Mouse (Mus musculus) hindbrain, embryonic 12.5 days (tissue): ENCODE data around the gene Hcrt. TPM values are rescaled to one million over a fixed set of nuclear protein-coding genes. Genes with fewer than 3 reads are reported as not detected.

Experiments
- ATAC-seq: fragments of 200-750 bp; cut with Nextera tagmentation; 2 replicates; pipeline ENCODE4 v1.8.0; 2017; ENCODE audit warnings: moderate TSS enrichment; ENCODE audit not compliant: low FRiP score
- H3K27ac ChIP-seq: fragments of 300-500 bp; sonication (generic); 2 replicates; pipeline ENCODE4 v1.5.1; 2016; ENCODE audit warnings: mild to moderate bottlenecking
- H3K27me3 ChIP-seq: fragments of 300-500 bp; sonication (generic); 2 replicates; pipeline ENCODE4 v1.6.1; 2016; ENCODE audit warnings: mild to moderate bottlenecking
- H3K36me3 ChIP-seq: fragments of 300-500 bp; sonication (generic); 2 replicates; pipeline ENCODE4 v1.6.1; 2016; ENCODE audit warnings: mild to moderate bottlenecking
- H3K4me1 ChIP-seq: fragments of 300-500 bp; sonication (generic); 2 replicates; pipeline ENCODE4 v1.6.1; 2016
- H3K4me2 ChIP-seq: fragments of 300-500 bp; sonication (generic); replicated peaks from 2 replicates; pipeline ENCODE4 v1.6.1; 2016; ENCODE audit warnings: mild to moderate bottlenecking
- H3K4me3 ChIP-seq: fragments of 300-500 bp; sonication (generic); 2 replicates; pipeline ENCODE4 v1.5.1; 2016; ENCODE audit warnings: mild to moderate bottlenecking
- H3K9ac ChIP-seq: fragments of 300-500 bp; sonication (generic); 2 replicates; pipeline ENCODE4 v1.6.1; 2016; ENCODE audit warnings: mild to moderate bottlenecking, moderate library complexity
- H3K9me3 ChIP-seq: fragments of 300-500 bp; sonication (generic); replicated peaks from 2 replicates; pipeline ENCODE4 v1.6.1; 2016; ENCODE audit warnings: mild to moderate bottlenecking
- WGBS: fragments of 180-500 bp; shearing (Covaris S2); methylation state at CpG from one replicate; pipeline ENCODE4 v1.1.7; 2016; 5-methylcytosine and 5-hydroxymethylcytosine counted together
- polyA plus RNA-seq: library from polyadenylated mRNA; unstranded; fragments of >200 nt; fragmentation: Nextera tagmentation; extraction: Ambion mirVana; gene quantifications from 2 replicates; pipeline ENCODE4 v1.2.1, GENCODE M21; 2016

Gene Hcrt
- polyA plus RNA-seq, 1 experiment from 2014 or later = not detected

DNA sequence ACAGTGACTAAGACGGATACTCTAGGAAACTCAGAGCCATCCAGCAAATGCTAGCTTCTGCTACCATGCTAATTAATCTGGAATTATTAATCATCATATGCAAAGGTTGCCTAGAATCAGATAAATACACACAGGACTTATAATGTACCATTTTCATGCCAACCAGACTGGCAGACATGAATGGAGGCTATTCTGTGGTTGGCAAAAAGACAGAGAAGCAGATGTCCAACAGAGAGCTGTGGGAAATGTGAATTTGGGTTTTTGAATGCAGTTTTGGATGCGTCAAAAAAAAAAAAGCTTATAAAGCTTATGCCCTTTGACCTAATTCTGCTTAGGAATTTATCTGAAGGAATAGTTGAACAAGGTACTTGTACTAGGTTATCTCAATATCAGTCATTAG is 23.0 kb upstream of the Hcrt start:
- WGBS = 94% methylated on average over 2 of the region's 2 CpGs
- Histone ChIP-seq H3K4me3 (no peak overlapping the region), H3K4me2 (no peak overlapping the region), H3K27ac (no peak overlapping the region), H3K36me3 (peaks cover 33% of the 10 kb centered on the region), H3K4me1 (0 out of 2 replicates have a peak, but pooled peaks cover 2% of the 10 kb centered on the region), H3K9me3 (no peaks in the 10 kb centered on the region), H3K27me3 (no peaks in the 10 kb centered on the region), H3K9ac (no peak overlapping the region)
- no peak for ATAC-seq

DNA sequence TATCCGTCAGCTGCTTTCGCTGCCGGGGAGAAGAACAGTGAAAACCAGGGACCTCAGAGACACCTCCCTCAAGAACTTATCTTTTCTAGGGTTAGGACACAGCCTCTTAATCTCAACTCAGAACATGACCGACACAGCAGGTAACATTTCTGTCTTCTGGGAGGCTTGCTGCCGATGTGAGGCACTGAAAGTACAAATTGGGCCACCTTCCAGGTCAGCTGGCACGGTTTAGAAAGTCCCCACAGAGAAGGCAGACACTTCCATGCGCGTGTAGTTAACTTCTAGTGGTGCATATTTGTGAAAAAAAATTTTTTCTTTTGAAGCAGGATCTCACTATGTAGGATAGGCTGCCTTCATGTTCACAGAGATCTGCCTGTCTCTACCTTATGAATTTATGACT is 21.6 kb upstream of the Hcrt start:
- no peak overlapping the region for H3K4me3 ChIP-seq
- H3K27me3 ChIP-seq = no peaks in the 10 kb centered on the region
- H3K9me3 ChIP-seq = no peaks in the 10 kb centered on the region
- no peak overlapping the region for H3K27ac ChIP-seq
- no peak for ATAC-seq
- peaks cover 33% of the 10 kb centered on the region for H3K36me3 ChIP-seq
- H3K4me2 ChIP-seq = no peak overlapping the region
- WGBS = 86% methylated on average over 8 of the region's 8 CpGs
- H3K4me1 ChIP-seq = 0 out of 2 replicates have a peak, but pooled peaks cover 2% of the 10 kb centered on the region
- no peak overlapping the region for H3K9ac ChIP-seq

DNA sequence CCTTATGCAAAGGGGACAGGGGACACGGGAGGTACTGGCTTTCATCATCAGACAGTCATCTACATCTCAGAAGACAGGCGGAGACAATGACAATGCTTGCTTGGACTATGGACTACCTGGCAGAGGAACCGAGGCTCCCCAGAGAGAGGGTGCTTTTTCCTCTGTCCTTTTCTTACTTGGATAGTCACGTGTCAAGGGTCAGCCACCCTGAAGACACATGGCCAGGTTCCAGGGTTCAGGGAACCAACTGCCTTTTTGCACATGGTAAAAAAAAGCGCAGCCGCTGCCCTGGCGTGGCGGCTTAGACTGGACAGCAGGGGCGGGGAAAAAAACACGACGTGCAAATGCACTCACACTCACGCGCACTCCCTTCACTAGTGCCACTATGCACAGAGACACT is 19.8 kb upstream of the Hcrt start:
- 86% methylated on average over 13 of the region's 13 CpGs for WGBS
- ATAC-seq = no peak
- peaks cover 29% of the 10 kb centered on the region for H3K36me3 ChIP-seq

DNA sequence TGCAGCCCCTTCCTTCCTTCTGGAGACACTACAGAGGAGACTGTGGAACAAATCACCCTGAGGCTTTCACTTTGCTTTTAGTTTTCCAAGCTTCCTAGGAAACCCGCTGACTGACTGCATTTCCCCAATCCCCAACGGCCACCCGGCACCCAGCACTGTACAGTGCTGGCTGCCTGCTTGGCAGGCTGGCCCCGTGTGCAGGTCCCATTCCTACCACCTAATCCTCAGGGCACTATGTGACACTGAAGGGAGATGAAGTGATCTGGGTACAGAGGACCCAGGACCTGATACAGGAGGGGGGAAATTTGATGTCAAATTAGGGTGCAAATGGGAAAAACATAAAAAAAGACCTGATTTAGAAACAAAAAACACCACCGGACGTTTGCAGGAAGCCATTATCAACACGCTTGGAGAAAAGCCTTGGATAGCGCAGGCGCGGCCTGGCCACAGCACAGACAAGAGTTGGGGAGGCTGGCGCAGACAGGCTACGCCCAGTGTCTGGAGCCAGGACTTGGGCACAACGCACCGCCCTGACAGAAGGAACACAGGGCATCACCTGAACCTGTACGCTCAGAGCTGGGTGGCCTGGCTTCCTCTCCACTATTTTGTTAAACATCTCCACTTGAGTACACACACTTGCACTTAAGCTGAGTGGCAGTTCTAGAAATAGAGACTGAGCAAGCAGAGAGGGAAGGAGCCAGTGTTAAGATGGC is 19.2 kb upstream of the Hcrt start:
- H3K9me3 ChIP-seq = no peaks in the 10 kb centered on the region
- no peak overlapping the region for H3K9ac ChIP-seq
- H3K4me1 ChIP-seq = 0 out of 2 replicates have a peak, but pooled peaks cover 2% of the 10 kb centered on the region
- H3K36me3 ChIP-seq = peaks cover 29% of the 10 kb centered on the region
- no peak for ATAC-seq
- no peak overlapping the region for H3K27ac ChIP-seq
- 89% methylated on average over 15 of the region's 15 CpGs for WGBS
- H3K27me3 ChIP-seq = no peaks in the 10 kb centered on the region
- no peak overlapping the region for H3K4me3 ChIP-seq
- H3K4me2 ChIP-seq = no peak overlapping the region

More for the DNA sequence above, 19.8 kb upstream of the Hcrt start:
- no peak overlapping the region for H3K4me2 ChIP-seq
- no peak overlapping the region for H3K27ac ChIP-seq
- no peaks in the 10 kb centered on the region for H3K27me3 ChIP-seq
- 0 out of 2 replicates have a peak, but pooled peaks cover 2% of the 10 kb centered on the region for H3K4me1 ChIP-seq
- H3K4me3 ChIP-seq = no peak overlapping the region
- H3K9me3 ChIP-seq = no peaks in the 10 kb centered on the region
- H3K9ac ChIP-seq = no peak overlapping the region

DNA sequence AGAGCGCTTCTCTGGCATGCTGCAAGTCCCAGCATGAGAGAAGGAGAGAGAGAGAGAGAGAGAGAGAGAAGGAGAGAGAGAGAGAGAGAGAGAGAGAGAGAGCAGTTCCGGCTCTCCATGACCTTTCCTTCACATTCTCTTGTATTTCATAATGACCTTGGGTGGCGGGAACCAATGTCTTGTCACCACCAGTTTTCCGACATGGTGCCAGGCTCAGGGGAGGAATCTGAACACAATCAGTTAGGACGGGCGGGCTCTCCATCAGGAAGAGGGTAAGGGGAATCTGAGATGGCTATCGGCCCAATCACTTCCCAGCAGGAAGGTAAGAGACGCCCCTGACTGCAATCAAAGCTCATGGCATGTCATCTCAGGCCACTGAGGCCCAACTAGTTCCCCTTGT is 17.5 kb upstream of the Hcrt start:
- 86% methylated on average over 8 of the region's 8 CpGs for WGBS
- Histone ChIP-seq H3K9ac (no peak overlapping the region), H3K27ac (no peak overlapping the region), H3K4me1 (no peaks in the 10 kb centered on the region), H3K4me2 (no peak overlapping the region), H3K27me3 (no peaks in the 10 kb centered on the region), H3K4me3 (no peak overlapping the region), H3K9me3 (no peaks in the 10 kb centered on the region), H3K36me3 (peaks cover 26% of the 10 kb centered on the region)
- no peak for ATAC-seq

DNA sequence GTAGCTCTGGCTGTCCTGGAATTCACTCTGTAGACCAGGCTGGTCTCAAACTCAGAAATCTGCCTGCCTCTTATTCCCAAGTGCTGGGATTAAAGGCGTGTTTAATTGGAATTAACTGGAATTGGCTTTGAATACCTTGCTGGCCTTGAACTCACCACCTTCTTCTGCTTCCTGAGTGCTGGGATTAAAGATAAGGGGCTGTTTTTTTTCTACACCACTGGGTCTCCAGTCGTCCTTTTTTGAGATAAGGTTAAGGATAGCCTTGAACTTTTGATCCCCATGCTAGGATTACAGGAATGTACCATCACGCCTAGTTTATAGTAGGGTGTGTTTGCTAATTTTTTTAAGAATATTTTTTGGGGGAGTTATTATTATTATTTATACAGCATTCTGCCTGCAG is 15.3 kb upstream of the Hcrt start:
- Histone ChIP-seq H3K4me2 (no peak overlapping the region), H3K27me3 (no peaks in the 10 kb centered on the region), H3K27ac (no peak overlapping the region), H3K4me1 (no peaks in the 10 kb centered on the region), H3K4me3 (no peak overlapping the region), H3K9me3 (no peaks in the 10 kb centered on the region), H3K9ac (no peak overlapping the region), H3K36me3 (peaks cover 20% of the 10 kb centered on the region)
- no peak for ATAC-seq
- 79% methylated on average over 3 of the region's 3 CpGs for WGBS

DNA sequence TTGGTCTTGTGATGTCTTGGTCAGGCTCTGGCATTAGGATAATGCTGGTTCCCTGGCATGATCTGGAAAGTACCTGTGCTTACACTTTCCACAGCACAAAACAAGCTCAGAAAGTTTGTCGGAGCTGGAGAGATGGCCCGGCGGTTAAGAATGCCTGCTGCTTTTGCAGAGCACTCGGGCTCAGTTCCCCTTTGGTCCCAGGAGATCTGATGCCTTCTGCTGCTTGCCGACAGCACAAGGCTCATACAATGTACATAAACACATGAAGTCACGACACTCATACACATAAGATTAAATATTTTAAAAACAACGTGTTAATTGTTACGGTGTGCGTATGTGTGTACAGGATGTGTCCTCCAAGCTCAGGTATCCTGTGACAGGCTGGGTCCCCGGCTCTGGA is 13.2 kb upstream of the Hcrt start:
- H3K27ac ChIP-seq = no peak overlapping the region
- no peak for ATAC-seq
- WGBS = 84% methylated on average over 10 of the region's 10 CpGs
- H3K9me3 ChIP-seq = no peaks in the 10 kb centered on the region
- no peak overlapping the region for H3K9ac ChIP-seq
- H3K27me3 ChIP-seq = no peaks in the 10 kb centered on the region
- 0 out of 2 replicates have a peak, but pooled peaks cover 3% of the 10 kb centered on the region for H3K36me3 ChIP-seq
- H3K4me2 ChIP-seq = no peak overlapping the region
- 0 out of 2 replicates have a peak, but pooled peaks cover 2% of the 10 kb centered on the region for H3K4me1 ChIP-seq
- no peak overlapping the region for H3K4me3 ChIP-seq

DNA sequence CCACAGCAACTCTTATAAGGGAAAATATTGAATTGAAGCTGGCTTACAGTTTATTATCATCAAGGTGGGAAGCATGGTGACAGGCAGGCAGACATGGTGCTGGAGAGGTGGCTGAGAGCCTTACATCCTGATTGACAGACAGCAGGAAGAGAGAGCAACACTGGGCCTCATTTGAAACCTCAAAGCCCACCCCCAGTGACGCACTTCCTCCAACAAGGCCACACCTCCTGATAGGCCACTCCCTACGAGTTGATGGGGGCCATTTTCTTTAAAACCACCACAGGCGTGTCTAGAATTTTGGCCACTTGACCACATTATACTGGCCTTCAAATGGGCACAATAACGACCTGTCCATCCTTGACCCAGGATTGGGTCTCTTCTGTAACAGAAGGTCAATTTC is 11.5 kb upstream of the Hcrt start:
- Histone ChIP-seq H3K9me3 (no peaks in the 10 kb centered on the region), H3K4me3 (no peak overlapping the region), H3K27ac (no peak overlapping the region), H3K4me1 (peaks cover 9% of the 10 kb centered on the region), H3K27me3 (no peaks in the 10 kb centered on the region), H3K4me2 (no peak overlapping the region), H3K9ac (no peak overlapping the region), H3K36me3 (no peaks in the 10 kb centered on the region)
- WGBS = 79% methylated on average over 4 of the region's 4 CpGs
- ATAC-seq = no peak

DNA sequence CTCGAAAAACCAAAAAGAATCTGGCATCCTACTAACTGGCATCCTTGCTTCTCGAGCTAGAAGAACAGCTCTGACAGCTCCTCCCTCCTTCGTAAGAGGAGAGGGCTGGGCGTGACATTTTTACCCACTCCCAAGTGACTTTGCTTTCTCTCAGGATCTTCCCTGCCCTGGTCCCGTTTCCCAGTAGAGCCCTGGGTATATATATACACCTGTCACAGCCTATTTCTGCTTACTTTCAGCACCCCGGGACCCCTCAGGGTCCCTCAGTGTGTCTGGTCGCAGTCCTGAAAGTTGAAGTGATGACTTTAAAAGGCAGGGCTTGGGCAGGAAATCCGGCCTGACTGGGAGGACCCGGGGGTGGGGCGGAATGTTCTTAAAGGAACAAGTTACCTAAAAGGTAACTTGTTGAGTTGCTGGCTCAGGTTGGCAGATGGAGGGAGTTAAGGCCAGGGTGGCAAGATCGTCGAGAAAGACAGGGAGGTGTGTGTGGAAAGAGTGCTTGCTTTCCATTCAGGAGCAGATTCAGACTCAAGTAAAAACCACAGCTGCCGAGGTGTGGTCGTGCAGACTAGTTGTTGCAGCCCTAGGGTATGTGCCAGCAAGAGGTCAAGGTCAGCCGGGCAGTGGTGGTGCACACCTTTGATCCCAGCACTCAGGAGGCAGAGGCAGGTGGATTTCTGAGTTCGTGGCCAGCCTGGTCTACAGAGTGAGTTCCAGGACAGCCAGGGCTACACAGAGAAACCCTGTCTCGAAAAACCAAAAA is 8.1 kb upstream of the Hcrt start, which contains the start of gene Ghdc:
Gene Ghdc (minus strand): TSS at position 312 of the 763 bp plus-strand sequence.
- ATAC-seq = no peak

DNA sequence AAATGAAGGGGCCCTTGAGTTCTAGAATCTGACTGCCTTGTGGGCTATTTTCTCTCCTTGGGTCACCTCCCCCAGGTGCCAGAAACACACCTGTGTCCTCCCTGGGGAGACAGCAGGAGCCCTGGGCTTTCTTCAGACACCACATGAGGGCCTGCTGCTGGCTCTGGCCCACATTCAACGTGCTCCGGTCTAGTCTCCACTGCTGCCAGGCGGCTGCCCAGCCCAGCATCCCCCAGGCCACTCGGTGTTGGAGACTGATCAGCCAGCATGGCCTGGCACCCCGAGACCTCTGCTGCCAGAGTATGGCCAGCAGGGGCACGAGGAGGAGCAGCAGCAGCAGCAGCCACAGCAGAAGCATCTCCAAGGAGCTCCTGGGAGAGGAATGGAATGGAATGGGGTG is 7.2 kb upstream of the Hcrt start:
- H3K27me3 ChIP-seq = no peaks in the 10 kb centered on the region
- no peaks in the 10 kb centered on the region for H3K36me3 ChIP-seq
- peak overlapping the region; percentile 32; the same call in 1 of the 2 replicates for H3K9ac ChIP-seq
- no peaks in the 10 kb centered on the region for H3K9me3 ChIP-seq
- no peak overlapping the region for H3K27ac ChIP-seq
- peak overlapping the region; percentile 41 for H3K4me3 ChIP-seq
- 56% methylated on average over 6 of the region's 6 CpGs for WGBS
- ATAC-seq = no peak
- H3K4me1 ChIP-seq = peaks cover 9% of the 10 kb centered on the region
- H3K4me2 ChIP-seq = peak overlapping the region; percentile 48

More for the DNA sequence above, 8.1 kb upstream of the Hcrt start, which contains the start of gene Ghdc:
- peak within 1 kb of the TSS; percentile 49 for H3K9ac ChIP-seq
- 24% methylated on average over 17 of the region's 17 CpGs for WGBS
- no peaks in the 10 kb centered on the region for H3K9me3 ChIP-seq
- peaks cover 9% of the 10 kb centered on the region for H3K4me1 ChIP-seq
- H3K4me3 ChIP-seq = peak within 1 kb of the TSS; percentile 41
- peak within 1 kb of the TSS; percentile 48 for H3K4me2 ChIP-seq
- H3K36me3 ChIP-seq = no peaks in the 10 kb centered on the region
- H3K27me3 ChIP-seq = no peaks in the 10 kb centered on the region
- no peak within 1 kb of the TSS for H3K27ac ChIP-seq

DNA sequence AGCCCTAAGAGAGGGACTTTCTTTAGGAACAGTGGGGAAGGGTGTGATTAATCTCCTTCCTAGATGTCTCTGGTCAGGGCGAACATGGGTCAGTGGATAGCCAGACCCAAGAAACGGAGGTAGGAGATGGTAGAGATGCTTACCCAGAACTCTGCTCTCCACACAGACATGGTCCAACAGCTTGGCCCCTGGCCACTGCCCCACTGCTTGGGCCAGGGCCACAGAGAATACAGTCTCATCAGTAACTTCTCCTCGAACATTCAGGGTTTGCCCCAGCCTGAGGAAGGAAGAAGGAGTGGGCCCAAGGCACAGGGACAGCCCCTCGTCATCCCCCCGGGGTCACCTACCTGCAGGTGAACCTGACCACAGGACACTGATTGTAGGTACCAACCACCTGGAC is 5.1 kb upstream of the Hcrt start:
- ATAC-seq = no peak
- WGBS = 91% methylated on average over 5 of the region's 5 CpGs

DNA sequence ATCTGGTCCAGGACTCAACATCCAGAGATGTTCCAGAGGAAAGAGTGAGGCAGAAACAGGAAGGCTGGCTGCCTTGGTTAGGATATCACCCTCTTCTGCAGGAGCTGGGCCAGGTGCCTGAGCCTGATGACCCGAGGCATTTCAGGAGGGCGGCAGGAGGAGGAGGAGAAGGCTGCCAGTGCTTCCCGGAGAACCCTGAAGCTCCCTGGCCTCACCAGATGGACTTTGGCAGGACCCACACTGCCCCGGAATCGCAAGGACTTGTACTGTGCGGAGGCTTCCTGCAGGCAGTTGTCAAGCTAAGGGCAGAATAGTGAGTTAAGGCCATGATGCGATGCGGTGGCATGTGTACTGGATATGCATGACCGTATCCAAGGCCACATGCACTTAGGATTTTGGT is 4.0 kb upstream of the Hcrt start:
- Histone ChIP-seq H3K9ac (no peak overlapping the region), H3K36me3 (no peaks in the 10 kb centered on the region), H3K9me3 (no peaks in the 10 kb centered on the region), H3K4me3 (no peak overlapping the region), H3K4me2 (no peak overlapping the region), H3K27me3 (peaks cover 15% of the 10 kb centered on the region), H3K4me1 (peaks cover 9% of the 10 kb centered on the region), H3K27ac (no peak overlapping the region)
- 80% methylated on average over 9 of the region's 9 CpGs for WGBS
- no peak for ATAC-seq

More for the DNA sequence above, 5.1 kb upstream of the Hcrt start:
- Histone ChIP-seq H3K4me3 (no peak overlapping the region), H3K9me3 (no peaks in the 10 kb centered on the region), H3K4me1 (peaks cover 9% of the 10 kb centered on the region), H3K27ac (no peak overlapping the region), H3K9ac (no peak overlapping the region), H3K36me3 (no peaks in the 10 kb centered on the region), H3K27me3 (peaks cover 3% of the 10 kb centered on the region; the same call in 1 of the 2 replicates), H3K4me2 (no peak overlapping the region)
